Mouse (Mus musculus): ENCODE measurements around the gene Uchl1. TPM values are rescaled to one million over a fixed set of nuclear protein-coding genes. Genes with fewer than 3 reads are reported as not detected.
A peak's percentile ranks its signal among the peaks of the same experiment; 100 is the strongest.

Uchl1 gene
- polyA plus RNA-seq (2015; fragmentation: Nextera tagmentation; extraction: Ambion mirVana) = 91.4 and 116 TPM in 2 replicates

- H3K9me3 ChIP-seq (replicated peaks) = no peaks in the 10 kb centered on the region
- H3K27ac ChIP-seq = no peak within 1 kb of the TSS
- no peaks in the 10 kb centered on the region for H3K36me3 ChIP-seq
- peak within 1 kb of the TSS; percentile 41 for H3K9ac ChIP-seq
- H3K4me2 ChIP-seq = peak within 1 kb of the TSS; percentile 96
- ATAC-seq (replicated peaks; ENCODE audit: insufficient number of reproducible peaks, insufficient read depth, low FRiP score, low read depth) = peak; percentile 83
- peaks cover 21% of the 10 kb centered on the region for H3K4me1 ChIP-seq (replicated peaks)
- WGBS = 0% methylated on average over 20 of the region's 20 CpGs
- H3K4me3 ChIP-seq = peak within 1 kb of the TSS; percentile 58
- H3K27me3 ChIP-seq = peaks cover 16% of the 10 kb centered on the region
These were observed at the start of gene Uchl1 for GRCm38 (mm10) chr5:66675983-66676382. Gene Uchl1 (plus strand): TSS chr5:66676091.

- ATAC-seq (replicated peaks; ENCODE audit: insufficient number of reproducible peaks, insufficient read depth, low FRiP score, low read depth) = no peak
- H3K36me3 ChIP-seq = no peaks in the 10 kb centered on the region
- no peak overlapping the region for H3K27ac ChIP-seq
- 0 out of 2 replicates have a peak, but pooled peaks cover 3% of the 10 kb centered on the region for H3K4me1 ChIP-seq (replicated peaks)
- H3K9me3 ChIP-seq (replicated peaks) = no peaks in the 10 kb centered on the region
- no peaks in the 10 kb centered on the region for H3K27me3 ChIP-seq
- no peak overlapping the region for H3K9ac ChIP-seq
- H3K4me3 ChIP-seq = no peak overlapping the region
- 20% methylated on average over 7 of the region's 7 CpGs for WGBS
- H3K4me2 ChIP-seq = peak overlapping the region; percentile 42
These were observed 48.1 kb upstream of the Uchl1 start for GRCm38 (mm10) chr5:66627805-66628204.

GRCm38 (mm10) chr5:66635459-66636079 is 40.3 kb upstream of the Uchl1 start:
- Histone ChIP-seq H3K4me2 (no peak overlapping the region), H3K36me3 (no peaks in the 10 kb centered on the region), H3K4me3 (no peak overlapping the region), H3K9ac (no peak overlapping the region), H3K9me3 (replicated peaks) (no peaks in the 10 kb centered on the region), H3K4me1 (replicated peaks) (no peaks in the 10 kb centered on the region), H3K27me3 (no peaks in the 10 kb centered on the region), H3K27ac (no peak overlapping the region)
- no peak for ATAC-seq (replicated peaks; ENCODE audit: insufficient number of reproducible peaks, insufficient read depth, low FRiP score, low read depth)
- 58% methylated on average over 10 of the region's 10 CpGs for WGBS

GRCm38 (mm10) chr5:66642156-66642555 is 33.7 kb upstream of the Uchl1 start:
- Histone ChIP-seq H3K27ac (no peak overlapping the region), H3K4me2 (no peak overlapping the region), H3K27me3 (no peaks in the 10 kb centered on the region), H3K4me1 (replicated peaks) (peaks cover 7% of the 10 kb centered on the region), H3K9me3 (replicated peaks) (no peaks in the 10 kb centered on the region), H3K4me3 (no peak overlapping the region), H3K36me3 (no peaks in the 10 kb centered on the region), H3K9ac (no peak overlapping the region)
- WGBS = 80% methylated on average over 4 of the region's 4 CpGs
- no peak for ATAC-seq (replicated peaks; ENCODE audit: insufficient number of reproducible peaks, insufficient read depth, low FRiP score, low read depth)

GRCm38 (mm10) chr5:66643260-66643659 is 32.6 kb upstream of the Uchl1 start:
- H3K27me3 ChIP-seq = no peaks in the 10 kb centered on the region
- no peaks in the 10 kb centered on the region for H3K9me3 ChIP-seq (replicated peaks)
- no peak overlapping the region for H3K4me3 ChIP-seq
- H3K36me3 ChIP-seq = no peaks in the 10 kb centered on the region
- no peak overlapping the region for H3K27ac ChIP-seq
- peaks cover 14% of the 10 kb centered on the region for H3K4me1 ChIP-seq (replicated peaks)
- H3K4me2 ChIP-seq = no peak overlapping the region
- no peak for ATAC-seq (replicated peaks; ENCODE audit: insufficient number of reproducible peaks, insufficient read depth, low FRiP score, low read depth)
- H3K9ac ChIP-seq = no peak overlapping the region
- WGBS = 81% methylated on average over 5 of the region's 5 CpGs

- Histone ChIP-seq H3K4me2 (peak overlapping the region; percentile 32), H3K4me3 (no peak overlapping the region), H3K9me3 (replicated peaks) (no peaks in the 10 kb centered on the region), H3K4me1 (replicated peaks) (peaks cover 14% of the 10 kb centered on the region), H3K27ac (peak overlapping the region; percentile 83), H3K36me3 (no peaks in the 10 kb centered on the region), H3K9ac (no peak overlapping the region), H3K27me3 (no peaks in the 10 kb centered on the region)
- ATAC-seq (replicated peaks; ENCODE audit: insufficient number of reproducible peaks, insufficient read depth, low FRiP score, low read depth) = peak; percentile 72; the same call in 1 of the 2 replicates
- 10% methylated on average over 7 of the region's 7 CpGs for WGBS
These were observed 28.4 kb upstream of the Uchl1 start for GRCm38 (mm10) chr5:66647504-66647903.

GRCm38 (mm10) chr5:66654220-66654619 is 21.7 kb upstream of the Uchl1 start:
- Histone ChIP-seq H3K4me2 (no peak overlapping the region), H3K4me3 (no peak overlapping the region), H3K4me1 (replicated peaks) (peaks cover 7% of the 10 kb centered on the region), H3K9ac (no peak overlapping the region), H3K27ac (peak overlapping the region; percentile 57), H3K9me3 (replicated peaks) (no peaks in the 10 kb centered on the region), H3K27me3 (no peaks in the 10 kb centered on the region), H3K36me3 (no peaks in the 10 kb centered on the region)
- ATAC-seq (replicated peaks; ENCODE audit: insufficient number of reproducible peaks, insufficient read depth, low FRiP score, low read depth) = peak; percentile 74
- WGBS = 6% methylated on average over 5 of the region's 5 CpGs

- no peak for ATAC-seq (replicated peaks; ENCODE audit: insufficient number of reproducible peaks, insufficient read depth, low FRiP score, low read depth)
- H3K36me3 ChIP-seq = no peaks in the 10 kb centered on the region
- H3K4me2 ChIP-seq = peak overlapping the region; percentile 96
- WGBS = 2% methylated on average over 18 of the region's 18 CpGs
- peak overlapping the region; percentile 58 for H3K4me3 ChIP-seq
- H3K9me3 ChIP-seq (replicated peaks) = no peaks in the 10 kb centered on the region
- H3K9ac ChIP-seq = peak overlapping the region; percentile 41; the same call in 1 of the 2 replicates
- H3K4me1 ChIP-seq (replicated peaks) = peaks cover 21% of the 10 kb centered on the region
- peaks cover 16% of the 10 kb centered on the region for H3K27me3 ChIP-seq
- no peak overlapping the region for H3K27ac ChIP-seq
These were observed 551 bp upstream of the Uchl1 start for GRCm38 (mm10) chr5:66675189-66675890.

- peak overlapping the region; percentile 58 for H3K4me3 ChIP-seq
- H3K36me3 ChIP-seq = no peaks in the 10 kb centered on the region
- H3K27ac ChIP-seq = no peak overlapping the region
- under 1% methylated on average over 51 of the region's 51 CpGs for WGBS
- H3K4me2 ChIP-seq = peak overlapping the region; percentile 96
- H3K9ac ChIP-seq = peak overlapping the region; percentile 41
- no peaks in the 10 kb centered on the region for H3K9me3 ChIP-seq (replicated peaks)
- H3K4me1 ChIP-seq (replicated peaks) = peaks cover 25% of the 10 kb centered on the region
- H3K27me3 ChIP-seq = peaks cover 16% of the 10 kb centered on the region
- ATAC-seq (replicated peaks; ENCODE audit: insufficient number of reproducible peaks, insufficient read depth, low FRiP score, low read depth) = peak; percentile 73
These were observed 696 bp downstream of the Uchl1 start for GRCm38 (mm10) chr5:66676457-66677117.

GRCm38 (mm10) chr5:66677411-66678345 is 1.8 kb downstream of the Uchl1 start:
- Histone ChIP-seq H3K9me3 (replicated peaks) (no peaks in the 10 kb centered on the region), H3K4me3 (no peak overlapping the region), H3K27me3 (peaks cover 16% of the 10 kb centered on the region), H3K9ac (no peak overlapping the region), H3K4me2 (peak overlapping the region; percentile 96), H3K4me1 (replicated peaks) (peaks cover 30% of the 10 kb centered on the region), H3K36me3 (no peaks in the 10 kb centered on the region), H3K27ac (no peak overlapping the region)
- ATAC-seq (replicated peaks; ENCODE audit: insufficient number of reproducible peaks, insufficient read depth, low FRiP score, low read depth) = no peak
- WGBS = 75% methylated on average over 21 of the region's 21 CpGs

Measured in heart, embryonic 15.5 days (tissue).